Mouse (Mus musculus) ES-Bruce4 (cell line): Measurements from ENCODE around the gene Tyrobp. TPM values are rescaled to one million over a fixed set of nuclear protein-coding genes. Genes with fewer than 3 reads are reported as not detected.

ENCODE experiments used
- H3K27ac ChIP-seq: 2 replicates; pipeline ENCODE4 v1.5.1; 2012; ENCODE audit warnings: low read length, inconsistent platforms; ENCODE audit not compliant: insufficient read depth
- H3K27me3 ChIP-seq: 2 replicates; pipeline ENCODE4 v1.6.1; 2012; ENCODE audit warnings: mild to moderate bottlenecking, low read length, inconsistent platforms; ENCODE audit not compliant: control insufficient read depth, poor library complexity, insufficient read depth, severe bottlenecking
- H3K36me3 ChIP-seq: 2 replicates; pipeline ENCODE4 v1.6.1; 2012; ENCODE audit warnings: inconsistent platforms, mild to moderate bottlenecking, low read length, moderate library complexity; ENCODE audit not compliant: control insufficient read depth, poor library complexity, insufficient read depth, severe bottlenecking
- H3K4me1 ChIP-seq: one replicate; pipeline ENCODE4 v1.8.1; 2011; ENCODE audit warnings: low read length; ENCODE audit not compliant: control insufficient read depth, insufficient read depth
- H3K4me3 ChIP-seq: 2 replicates; pipeline ENCODE4 v1.5.1; 2011; ENCODE audit warnings: low read depth, mild to moderate bottlenecking, low read length
- H3K9ac ChIP-seq: 2 replicates; pipeline ENCODE4 v1.6.1; 2012; ENCODE audit warnings: low read depth, mild to moderate bottlenecking, inconsistent platforms; ENCODE audit not compliant: poor library complexity, severe bottlenecking
- H3K9me3 ChIP-seq: replicated peaks from 2 replicates; pipeline ENCODE4 v1.6.1; 2012; ENCODE audit warnings: mild to moderate bottlenecking, low read length, inconsistent platforms; ENCODE audit not compliant: control insufficient read depth, poor library complexity, insufficient read depth, severe bottlenecking
- CTCF ChIP-seq: IDR thresholded peaks from one replicate; pipeline ENCODE4 v1.8.1; 2011; ENCODE audit warnings: low read depth, low read length
- EP300 ChIP-seq: IDR thresholded peaks from 2 replicates; pipeline ENCODE4 v1.6.1; 2011; ENCODE audit warnings: low read depth, low read length; ENCODE audit not compliant: insufficient read depth
- POLR2A ChIP-seq: IDR thresholded peaks from one replicate; pipeline ENCODE4 v1.8.1; 2011; ENCODE audit warnings: low read length; ENCODE audit not compliant: insufficient read depth
- polyA plus RNA-seq: library from polyadenylated mRNA; stranded (reverse); fragments of >200 nt; gene quantifications from 2 replicates; pipeline ENCODE4 v1.2.4, GENCODE M21; 2011; ENCODE audit warnings: low read depth; ENCODE audit not compliant: missing spikeins, insufficient read depth, insufficient read length

The Tyrobp gene
- polyA plus RNA-seq, 1 experiment = not detected

GRCm38 (mm10) chr7:30409789-30410188 is 3.8 kb upstream of the Tyrobp start:
- Histone ChIP-seq H3K27ac (no peak overlapping the region), H3K9me3 (no peaks in the 10 kb centered on the region), H3K4me1 (no peaks in the 10 kb centered on the region), H3K4me3 (no peak overlapping the region), H3K36me3 (no peaks in the 10 kb centered on the region), H3K27me3 (no peaks in the 10 kb centered on the region), H3K9ac (no peak overlapping the region)
- TF ChIP-seq CTCF (no peak), POLR2A (no peak)

GRCm38 (mm10) chr7:30411023-30411422 is 2.5 kb upstream of the Tyrobp start:
- no peaks in the 10 kb centered on the region for H3K27me3 ChIP-seq
- H3K9ac ChIP-seq = no peak overlapping the region
- H3K4me1 ChIP-seq = no peaks in the 10 kb centered on the region
- TF ChIP-seq POLR2A = no peak
- no peak for TF ChIP-seq EP300
- TF ChIP-seq CTCF = no peak
- H3K9me3 ChIP-seq = no peaks in the 10 kb centered on the region
- H3K36me3 ChIP-seq = no peaks in the 10 kb centered on the region
- no peak overlapping the region for H3K4me3 ChIP-seq
- no peak overlapping the region for H3K27ac ChIP-seq

GRCm38 (mm10) chr7:30412735-30413147 is 819 bp upstream of the Tyrobp start:
- H3K4me1 ChIP-seq = no peaks in the 10 kb centered on the region
- TF ChIP-seq POLR2A (no peak), CTCF (no peak), EP300 (no peak)
- H3K9me3 ChIP-seq = no peaks in the 10 kb centered on the region
- H3K27ac ChIP-seq = no peak overlapping the region
- no peaks in the 10 kb centered on the region for H3K36me3 ChIP-seq
- H3K4me3 ChIP-seq = no peak overlapping the region
- no peak overlapping the region for H3K9ac ChIP-seq
- no peaks in the 10 kb centered on the region for H3K27me3 ChIP-seq

- Histone ChIP-seq H3K27me3 (no peaks in the 10 kb centered on the region), H3K4me3 (no peak overlapping the region), H3K9me3 (no peaks in the 10 kb centered on the region), H3K36me3 (no peaks in the 10 kb centered on the region), H3K27ac (no peak overlapping the region), H3K4me1 (no peaks in the 10 kb centered on the region), H3K9ac (0 out of 2 replicates have a peak overlapping the region, but pooled peaks have one; percentile 5)
- TF ChIP-seq CTCF = no peak
- TF ChIP-seq EP300 = no peak
- TF ChIP-seq POLR2A = no peak
Observed at GRCm38 (mm10) chr7:30417856-30418255, 4.3 kb downstream of the Tyrobp start.

GRCm38 (mm10) chr7:30419561-30420499 is 6.3 kb downstream of the Tyrobp start, which contains the start of gene Hcst:
Gene Hcst, minus strand, starts transcription at chr7:30419854.
- H3K9me3 ChIP-seq = no peaks in the 10 kb centered on the region
- no peaks in the 10 kb centered on the region for H3K4me1 ChIP-seq
- H3K4me3 ChIP-seq = no peak within 1 kb of the TSS
- H3K27me3 ChIP-seq = no peaks in the 10 kb centered on the region
- peak; percentile 4 for TF ChIP-seq CTCF
- TF ChIP-seq POLR2A = no peak
- peaks cover 6% of the 10 kb centered on the region for H3K36me3 ChIP-seq
- no peak within 1 kb of the TSS for H3K9ac ChIP-seq
- no peak within 1 kb of the TSS for H3K27ac ChIP-seq

- Histone ChIP-seq H3K9me3 (no peaks in the 10 kb centered on the region), H3K4me1 (no peaks in the 10 kb centered on the region), H3K27me3 (no peaks in the 10 kb centered on the region), H3K36me3 (peaks cover 13% of the 10 kb centered on the region), H3K27ac (no peak overlapping the region), H3K4me3 (no peak overlapping the region), H3K9ac (no peak overlapping the region)
- TF ChIP-seq EP300 (no peak), CTCF (no peak), POLR2A (no peak)
Observed at GRCm38 (mm10) chr7:30420673-30421072, 7.1 kb downstream of the Tyrobp start.
